Mouse (Mus musculus): ENCODE results near the gene Ampd3.

- no peak for TF ChIP-seq TAL1 (IDR thresholded peaks at IDR 0.05; ENCODE audit: low read length)
- no peak for TF ChIP-seq GATA1 (IDR thresholded peaks at IDR 0.05; ENCODE audit: low read length)
Observed at GRCm38 (mm10) chr7:110722183-110722582, 45.8 kb upstream of the Ampd3 start.

Measured in erythroblast, embryonic 14.5 days (primary cell).